Mouse (Mus musculus) lung, postnatal 0 days (tissue): ENCODE measurements around the gene Adap2. TPM values are rescaled to one million over a fixed set of nuclear protein-coding genes. Genes with fewer than 3 reads are reported as not detected.

Experiments used
- ATAC-seq: fragments of 200-750 bp; cut with Nextera tagmentation; 2 replicates; pipeline ENCODE4 v1.8.0; 2017; ENCODE audit warnings: moderate library complexity
- DNase-seq: peaks from one replicate; pipeline ENCODE4 v3.0.0-alpha.2; 2016; ENCODE audit warnings: low spot score
- H3K27ac ChIP-seq: fragments of 300-500 bp; sonication (generic); 2 replicates; pipeline ENCODE4 v1.5.1; 2014; ENCODE audit warnings: antibody characterized with exemption, mild to moderate bottlenecking, low read length, mixed read lengths
- H3K27me3 ChIP-seq: fragments of 300-500 bp; sonication (generic); replicated peaks from 2 replicates; pipeline ENCODE4 v1.6.1; 2014; ENCODE audit warnings: low read length, mixed read lengths; ENCODE audit not compliant: insufficient read depth
- H3K36me3 ChIP-seq: fragments of 300-500 bp; sonication (generic); 2 replicates; pipeline ENCODE4 v1.6.1; 2014; ENCODE audit warnings: low read length, mixed read lengths; ENCODE audit not compliant: insufficient read depth
- H3K4me1 ChIP-seq: fragments of 300-500 bp; sonication (generic); 2 replicates; pipeline ENCODE4 v1.6.1; 2014; ENCODE audit warnings: antibody characterized with exemption, low read depth, low read length, mixed read lengths; ENCODE audit not compliant: insufficient read depth
- H3K4me2 ChIP-seq: fragments of 300-500 bp; sonication (generic); replicated peaks from 2 replicates; pipeline ENCODE4 v1.6.1; 2014; ENCODE audit warnings: low read depth, mild to moderate bottlenecking, low read length, moderate library complexity, mixed read lengths
- H3K4me3 ChIP-seq: fragments of 300-500 bp; sonication (generic); 2 replicates; pipeline ENCODE4 v1.5.1; 2014; ENCODE audit warnings: low read depth, low read length
- H3K9ac ChIP-seq: fragments of 300-500 bp; sonication (generic); replicated peaks from 2 replicates; pipeline ENCODE4 v1.6.1; 2014; ENCODE audit warnings: low read depth, mild to moderate bottlenecking
- H3K9me3 ChIP-seq: fragments of 300-500 bp; sonication (generic); 2 replicates; pipeline ENCODE4 v1.6.1; 2016; ENCODE audit warnings: low read length, mixed read lengths
- CTCF ChIP-seq: IDR thresholded peaks from 2 replicates; pipeline ENCODE4 v1.5.1; 2016; ENCODE audit warnings: antibody characterized with exemption, mild to moderate bottlenecking
- EP300 ChIP-seq: IDR thresholded peaks from 2 replicates; pipeline ENCODE4 v1.6.1; 2016; ENCODE audit warnings: antibody characterized with exemption, mild to moderate bottlenecking, control low read depth
- WGBS: fragments of 180-500 bp; shearing (Covaris S2); extraction: QIAGEN DNeasy Blood & Tissue Kit; methylation state at CpG from one replicate; pipeline ENCODE4 v1.1.7; 2014; 5-methylcytosine and 5-hydroxymethylcytosine counted together
- polyA plus RNA-seq: library from polyadenylated mRNA; unstranded; fragments of >200 nt; fragmentation: Nextera tagmentation; extraction: Ambion mirVana; gene quantifications from 2 replicates; pipeline ENCODE4 v1.2.1, GENCODE M21; 2015

Gene Adap2
- polyA plus RNA-seq, 1 experiment from 2014 or later = 12.4 TPM

GRCm38 (mm10) chr11:80154501-80154900 lies 596 bp downstream of the Adap2 start:
- TF ChIP-seq EP300 = no peak
- no peak for TF ChIP-seq CTCF
- no peaks in the 10 kb centered on the region for H3K36me3 ChIP-seq
- no peak overlapping the region for H3K27ac ChIP-seq
- H3K4me1 ChIP-seq = 0 out of 2 replicates have a peak, but pooled peaks cover 3% of the 10 kb centered on the region
- H3K9ac ChIP-seq = peak overlapping the region; percentile 50
- peak overlapping the region; percentile 86 for H3K4me2 ChIP-seq
- H3K4me3 ChIP-seq = peak overlapping the region; percentile 59
- no peaks in the 10 kb centered on the region for H3K9me3 ChIP-seq
- ATAC-seq (peak; percentile 9; the same call in 1 of the 2 replicates), DNase-seq (no peak)
- 28% methylated on average over 24 of the region's 25 CpGs for WGBS
- peaks cover 6% of the 10 kb centered on the region; the same call in 1 of the 2 replicates for H3K27me3 ChIP-seq

GRCm38 (mm10) chr11:80155541-80155940 lies 1.6 kb downstream of the Adap2 start:
- 73% methylated on average over 8 of the region's 8 CpGs for WGBS
- TF ChIP-seq EP300 = no peak
- TF ChIP-seq CTCF = no peak
- Histone ChIP-seq H3K4me3 (no peak overlapping the region), H3K4me2 (peak overlapping the region; percentile 86; the same call in 1 of the 2 replicates), H3K27me3 (peaks cover 6% of the 10 kb centered on the region; the same call in 1 of the 2 replicates), H3K27ac (no peak overlapping the region), H3K36me3 (no peaks in the 10 kb centered on the region), H3K9ac (no peak overlapping the region), H3K4me1 (0 out of 2 replicates have a peak, but pooled peaks cover 3% of the 10 kb centered on the region), H3K9me3 (no peaks in the 10 kb centered on the region)
- DNase-seq (no peak), ATAC-seq (no peak)

- ATAC-seq (no peak), DNase-seq (no peak)
- peaks cover 6% of the 10 kb centered on the region; the same call in 1 of the 2 replicates for H3K27me3 ChIP-seq
- no peaks in the 10 kb centered on the region for H3K9me3 ChIP-seq
- no peak overlapping the region for H3K9ac ChIP-seq
- H3K4me2 ChIP-seq = 0 out of 2 replicates have a peak overlapping the region, but pooled peaks have one; percentile 6
- no peak overlapping the region for H3K4me3 ChIP-seq
- 0 out of 2 replicates have a peak, but pooled peaks cover 3% of the 10 kb centered on the region for H3K4me1 ChIP-seq
- no peaks in the 10 kb centered on the region for H3K36me3 ChIP-seq
- no peak overlapping the region for H3K27ac ChIP-seq
- 80% methylated on average over 4 of the region's 4 CpGs for WGBS
- no peak for TF ChIP-seq EP300
- TF ChIP-seq CTCF = no peak
Observed at GRCm38 (mm10) chr11:80155961-80156360, 2.1 kb downstream of the Adap2 start.

GRCm38 (mm10) chr11:80156841-80157240 lies 2.9 kb downstream of the Adap2 start:
- DNase-seq (no peak), ATAC-seq (no peak)
- no peak overlapping the region for H3K4me2 ChIP-seq
- H3K27me3 ChIP-seq = peaks cover 6% of the 10 kb centered on the region; the same call in 1 of the 2 replicates
- TF ChIP-seq EP300 (no peak), CTCF (no peak)
- H3K36me3 ChIP-seq = no peaks in the 10 kb centered on the region
- H3K4me3 ChIP-seq = no peak overlapping the region
- H3K27ac ChIP-seq = no peak overlapping the region
- WGBS = 77% methylated on average over 4 of the region's 4 CpGs
- no peaks in the 10 kb centered on the region for H3K9me3 ChIP-seq
- H3K9ac ChIP-seq = no peak overlapping the region
- H3K4me1 ChIP-seq = 0 out of 2 replicates have a peak, but pooled peaks cover 3% of the 10 kb centered on the region

- TF ChIP-seq EP300 (no peak), CTCF (no peak)
- Histone ChIP-seq H3K9ac (no peak overlapping the region), H3K36me3 (no peaks in the 10 kb centered on the region), H3K27me3 (peaks cover 6% of the 10 kb centered on the region; the same call in 1 of the 2 replicates), H3K4me2 (no peak overlapping the region), H3K27ac (no peak overlapping the region), H3K9me3 (no peaks in the 10 kb centered on the region), H3K4me3 (no peak overlapping the region), H3K4me1 (0 out of 2 replicates have a peak, but pooled peaks cover 3% of the 10 kb centered on the region)
- no peak for ATAC-seq
- WGBS = 74% methylated on average over 7 of the region's 7 CpGs
- DNase-seq = no peak
Observed at GRCm38 (mm10) chr11:80159018-80159417, 5.1 kb downstream of the Adap2 start.

- TF ChIP-seq EP300 (no peak), CTCF (no peak)
- no peaks in the 10 kb centered on the region for H3K27me3 ChIP-seq
- H3K4me1 ChIP-seq = no peaks in the 10 kb centered on the region
- no peak for ATAC-seq
- no peak overlapping the region for H3K27ac ChIP-seq
- no peaks in the 10 kb centered on the region for H3K9me3 ChIP-seq
- no peak overlapping the region for H3K4me2 ChIP-seq
- no peak overlapping the region for H3K9ac ChIP-seq
- H3K4me3 ChIP-seq = no peak overlapping the region
- DNase-seq = no peak
- 67% methylated on average over 4 of the region's 4 CpGs for WGBS
- no peaks in the 10 kb centered on the region for H3K36me3 ChIP-seq
Observed at GRCm38 (mm10) chr11:80161041-80161440, 7.1 kb downstream of the Adap2 start.
